Mouse (Mus musculus): ENCODE results near the gene Abcg3. TPM values are rescaled to one million over a fixed set of nuclear protein-coding genes. Genes with fewer than 3 reads are reported as not detected.
"Not testable (repeated sequence)": the region's sequence is repeated elsewhere in the genome, so short reads cannot be mapped to it uniquely, and the experiment has no call there.

Gene Abcg3
- polyA plus RNA-seq, 1 experiment from 2014 or later, result 0.43 TPM

DNA sequence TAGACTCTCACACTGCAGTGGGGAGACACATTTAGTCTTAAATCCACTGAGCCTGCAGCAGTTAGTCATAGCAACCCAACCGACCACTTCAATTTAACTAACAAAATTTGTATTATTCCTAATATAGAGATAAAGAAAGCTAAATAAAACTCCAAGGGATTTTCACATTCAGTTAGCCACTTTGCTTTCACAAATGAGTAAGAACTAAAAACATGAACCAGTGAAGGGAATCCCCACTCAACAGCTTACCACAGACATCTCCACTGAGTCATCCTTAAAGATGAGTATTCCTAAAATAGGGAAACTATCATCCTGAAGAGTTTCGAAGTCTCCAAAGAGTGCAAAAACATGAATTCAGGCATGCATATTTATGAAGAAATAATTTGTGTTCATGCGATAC lies 27.3 kb downstream of the Abcg3 start:
- H3K9me3 ChIP-seq (ENCODE audit: control insufficient read depth, low read length), result no peaks in the 10 kb centered on the region; the same call in 1 of the 2 replicates
- no peak for ATAC-seq
- no peak overlapping the region for H3K9ac ChIP-seq (replicated peaks; ENCODE audit: low read depth, low read length)
- H3K4me1 ChIP-seq (replicated peaks; ENCODE audit: control insufficient read depth, insufficient read depth, low read length), result no peaks in the 10 kb centered on the region
- H3K27ac ChIP-seq (ENCODE audit: low read length), result no peak overlapping the region
- 96% methylated on average over 3 of the region's 3 CpGs for WGBS
- no peak overlapping the region for H3K4me3 ChIP-seq (replicated peaks; ENCODE audit: low read length)
- no peaks in the 10 kb centered on the region for H3K27me3 ChIP-seq (replicated peaks; ENCODE audit: control insufficient read depth, insufficient read depth, low read length)
- H3K36me3 ChIP-seq (ENCODE audit: control insufficient read depth, insufficient read depth), result no peaks in the 10 kb centered on the region
- H3K4me2 ChIP-seq (ENCODE audit: low read length), result no peak overlapping the region

DNA sequence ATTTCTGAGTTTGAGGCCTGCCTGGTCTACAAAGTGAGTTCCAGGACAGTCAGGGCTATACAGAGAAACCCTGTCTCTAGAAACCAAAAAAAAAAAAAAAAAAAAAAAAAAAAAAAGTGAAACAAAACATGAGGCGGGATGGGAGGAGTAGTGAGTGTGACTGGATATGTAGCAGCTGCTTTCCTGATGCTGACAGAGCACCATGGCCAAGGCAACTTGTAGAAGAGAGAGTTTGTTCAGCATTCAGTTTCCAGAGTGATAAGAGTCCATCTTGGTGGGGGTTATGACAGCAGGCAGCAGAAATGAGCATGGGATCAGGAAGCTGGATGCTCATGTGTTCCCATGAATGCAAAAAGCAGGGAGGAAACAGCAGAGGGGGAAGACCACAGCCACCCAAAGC lies 35.6 kb downstream of the Abcg3 start:
- H3K4me1 ChIP-seq (replicated peaks; ENCODE audit: control insufficient read depth, insufficient read depth, low read length), result no peaks in the 10 kb centered on the region
- H3K9me3 ChIP-seq (ENCODE audit: control insufficient read depth, low read length), result peaks cover 4% of the 10 kb centered on the region
- no peaks in the 10 kb centered on the region for H3K36me3 ChIP-seq (ENCODE audit: control insufficient read depth, insufficient read depth)
- H3K4me2 ChIP-seq (ENCODE audit: low read length), result no peak overlapping the region
- ATAC-seq, result no peak
- H3K27me3 ChIP-seq (replicated peaks; ENCODE audit: control insufficient read depth, insufficient read depth, low read length), result no peaks in the 10 kb centered on the region
- no peak overlapping the region for H3K4me3 ChIP-seq (replicated peaks; ENCODE audit: low read length)
- H3K27ac ChIP-seq (ENCODE audit: low read length), result no peak overlapping the region
- no peak overlapping the region for H3K9ac ChIP-seq (replicated peaks; ENCODE audit: low read depth, low read length)
- WGBS, result 80% methylated on average over 1 of the region's 1 CpGs

DNA sequence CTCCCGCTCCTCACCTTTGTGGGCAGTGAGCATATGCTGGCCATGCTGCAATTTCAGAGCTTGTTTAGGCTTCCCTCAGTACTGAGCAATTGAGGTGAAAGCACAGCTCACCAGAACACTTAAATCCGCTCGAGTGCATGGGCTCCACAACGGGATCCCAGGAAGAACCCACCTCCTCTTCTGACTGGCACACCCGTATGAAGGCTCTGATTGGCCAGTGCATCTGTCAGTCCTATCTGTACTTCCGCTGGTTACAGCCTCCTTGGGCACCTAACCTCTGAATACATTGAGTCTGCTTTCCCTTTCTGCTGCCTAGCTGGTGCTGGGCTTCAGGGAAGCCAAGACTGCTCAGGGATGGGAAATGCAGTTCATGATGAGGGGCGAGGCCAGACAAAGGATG lies 48.4 kb downstream of the Abcg3 start:
- Histone ChIP-seq H3K9me3 (ENCODE audit: control insufficient read depth, low read length) (no peaks in the 10 kb centered on the region), H3K27me3 (replicated peaks; ENCODE audit: control insufficient read depth, insufficient read depth, low read length) (no peaks in the 10 kb centered on the region), H3K4me1 (replicated peaks; ENCODE audit: control insufficient read depth, insufficient read depth, low read length) (no peaks in the 10 kb centered on the region), H3K9ac (replicated peaks; ENCODE audit: low read depth, low read length) (no peak overlapping the region), H3K36me3 (ENCODE audit: control insufficient read depth, insufficient read depth) (no peaks in the 10 kb centered on the region), H3K27ac (ENCODE audit: low read length) (no peak overlapping the region), H3K4me3 (replicated peaks; ENCODE audit: low read length) (no peak overlapping the region), H3K4me2 (ENCODE audit: low read length) (no peak overlapping the region)
- ATAC-seq, result no peak
- WGBS, result 90% methylated on average over 7 of the region's 7 CpGs

DNA sequence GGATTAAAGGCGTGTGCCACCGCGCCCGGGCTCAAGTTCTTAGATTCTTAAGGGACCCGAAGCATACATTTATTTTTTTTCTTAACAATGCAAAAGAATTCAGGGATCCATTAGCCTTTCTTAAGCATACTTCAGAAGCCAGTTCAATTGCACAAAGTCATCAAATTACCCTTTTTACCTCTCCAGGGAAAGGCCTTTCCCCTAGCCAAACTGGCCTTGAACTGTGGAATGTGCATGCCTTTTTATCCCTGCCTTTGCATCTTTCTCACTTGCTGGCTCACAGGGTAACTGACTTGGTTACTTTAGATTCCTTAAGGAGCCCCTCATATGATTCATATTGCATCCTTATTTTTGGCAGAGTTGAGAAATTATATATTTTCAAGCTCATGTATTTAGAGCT lies 76.0 kb downstream of the Abcg3 start:
- not testable (repeated sequence) for H3K27ac ChIP-seq (ENCODE audit: low read length); H3K4me3 ChIP-seq (replicated peaks; ENCODE audit: low read length); H3K36me3 ChIP-seq (ENCODE audit: control insufficient read depth, insufficient read depth); H3K9me3 ChIP-seq (ENCODE audit: control insufficient read depth, low read length); ATAC-seq; H3K27me3 ChIP-seq (replicated peaks; ENCODE audit: control insufficient read depth, insufficient read depth, low read length); H3K4me1 ChIP-seq (replicated peaks; ENCODE audit: control insufficient read depth, insufficient read depth, low read length); H3K4me2 ChIP-seq (ENCODE audit: low read length); H3K9ac ChIP-seq (replicated peaks; ENCODE audit: low read depth, low read length)
- WGBS, result 87% methylated on average over 5 of the region's 5 CpGs

Other genes with a start within 250 kb of the Abcg3 start
- 3.5 and 4.2 TPM in 2 replicates for gene Zfp951, start 122.6 kb downstream of the Abcg3 start, polyA plus RNA-seq (2015; fragmentation: Nextera tagmentation; extraction: Ambion mirVana)
- 0.94 and 1.1 TPM in 2 replicates for gene Gbp9, start 156.8 kb upstream of the Abcg3 start, polyA plus RNA-seq (2015; fragmentation: Nextera tagmentation; extraction: Ambion mirVana)
- gene Gbp8, start 156.8 kb upstream of the Abcg3 start, polyA plus RNA-seq (2015; fragmentation: Nextera tagmentation; extraction: Ambion mirVana), result 0.26 and 0.54 TPM in 2 replicates
- gene Gbp4, start 156.9 kb upstream of the Abcg3 start, polyA plus RNA-seq (2015; fragmentation: Nextera tagmentation; extraction: Ambion mirVana), result 0.94 and 1.9 TPM in 2 replicates